Comparison of ENCODE assay signal across 8 mouse cellular contexts in genomic region chr2:127481841-127482532, GRCm38 (mm10). TPM values are rescaled to one million over a fixed set of nuclear protein-coding genes. Genes with fewer than 3 reads are reported as not detected.
DNase-seq lines count a peak whose midpoint lies in the region; ATAC-seq and TF ChIP-seq lines count a peak whose summit lies in the region.

No protein-coding gene starts in this region.

- peak overlapping the region; percentile 59 for H3K4me2 ChIP-seq in forebrain, embryonic 16.5 days (ENCODE audit: low read length)

- WGBS in forebrain, embryonic 16.5 days: 0% methylated on average over 58 of the region's 59 CpGs
- WGBS in limb, embryonic 10.5 days: under 1% methylated on average over 59 of the region's 59 CpGs

- no peak overlapping the region for H3K27ac ChIP-seq in testis, adult 2 months (ENCODE audit: control insufficient read depth, insufficient read depth, low read depth, low read length)
- H3K27ac ChIP-seq in forebrain, embryonic 16.5 days (ENCODE audit: low read length): no peak overlapping the region
- peak overlapping the region; percentile 75 for H3K27ac ChIP-seq in limb, embryonic 10.5 days

- peak overlapping the region; percentile 66 for H3K4me3 ChIP-seq in testis, adult 2 months (ENCODE audit: control insufficient read depth, low read depth, low read length)
- peak overlapping the region; percentile 39 for H3K4me3 ChIP-seq in forebrain, embryonic 16.5 days (replicated peaks; ENCODE audit: low read length)
- H3K4me3 ChIP-seq in limb, embryonic 10.5 days: peak overlapping the region; percentile 63

- no peaks in the 10 kb centered on the region for H3K9me3 ChIP-seq in forebrain, embryonic 16.5 days (ENCODE audit: control insufficient read depth, low read length)
- no peaks in the 10 kb centered on the region for H3K9me3 ChIP-seq in limb, embryonic 10.5 days (replicated peaks)

- ATAC-seq in forebrain, embryonic 16.5 days: peak; percentile 4
- ATAC-seq in activated CD4-positive, CD25-positive, alpha-beta regulatory T cell, adult 4 months: no peak

- no peak for TF ChIP-seq POLR2A in testis, adult 2 months (IDR thresholded peaks at IDR 0.05; ENCODE audit: control insufficient read depth, low read depth, low read length)

- no peaks in the 10 kb centered on the region for H3K36me3 ChIP-seq in testis, adult 2 months (ENCODE audit: control insufficient read depth, insufficient read depth, low read length)
- no peaks in the 10 kb centered on the region for H3K36me3 ChIP-seq in forebrain, embryonic 16.5 days (ENCODE audit: control insufficient read depth, insufficient read depth)
- no peaks in the 10 kb centered on the region for H3K36me3 ChIP-seq in limb, embryonic 10.5 days

- H3K27me3 ChIP-seq in testis, adult 2 months (ENCODE audit: control insufficient read depth, insufficient read depth, low read length): no peaks in the 10 kb centered on the region
- peaks cover 53% of the 10 kb centered on the region for H3K27me3 ChIP-seq in forebrain, embryonic 16.5 days (replicated peaks; ENCODE audit: control insufficient read depth, insufficient read depth, low read length)
- peaks cover 85% of the 10 kb centered on the region for H3K27me3 ChIP-seq in limb, embryonic 10.5 days (ENCODE audit: low read depth, poor library complexity, severe bottlenecking)

- peak overlapping the region; percentile 32; the same call in 1 of the 2 replicates for H3K9ac ChIP-seq in forebrain, embryonic 16.5 days (replicated peaks; ENCODE audit: low read depth, low read length)

- no peak for DNase-seq in testis, postnatal 14 days (ENCODE audit: low spot score)
- peak; percentile 60 for DNase-seq in limb, embryonic 10.5 days (ENCODE audit: low spot score)
- DNase-seq in neural tube, embryonic 10.5 days (ENCODE audit: extremely low spot score, low spot score): peak; percentile 52
- no peak for DNase-seq in cerebellum, postnatal 10 days
- no peak for DNase-seq in thymus, postnatal 10 days (ENCODE audit: low spot score in 2 of 2)

- TF ChIP-seq CTCF in testis, adult 2 months (IDR thresholded peaks at IDR 0.05; ENCODE audit: control insufficient read depth, insufficient read depth, insufficient replicate concordance, low read depth, low read length): no peak

- H3K4me1 ChIP-seq in testis, adult 2 months (ENCODE audit: control insufficient read depth, insufficient read depth, low read length): peaks cover 4% of the 10 kb centered on the region
- peaks cover 35% of the 10 kb centered on the region for H3K4me1 ChIP-seq in forebrain, embryonic 16.5 days (replicated peaks; ENCODE audit: control insufficient read depth, insufficient read depth, low read length)
- peaks cover 37% of the 10 kb centered on the region for H3K4me1 ChIP-seq in limb, embryonic 10.5 days

RNA-seq across cellular contexts. Expression of gene Fahd2a, which starts 37.6 kb away (rescaled TPM):
- 26.7 and 27.1 TPM in 2 replicates for polyA plus RNA-seq in testis, adult 2 months (2012; rRNA removed)
- polyA plus RNA-seq in forebrain, embryonic 16.5 days (2015; fragmentation: Nextera tagmentation; extraction: Ambion mirVana): 26.1 and 26.8 TPM in 2 replicates
- 15.6 and 21.1 TPM in 2 replicates for polyA plus RNA-seq in limb, embryonic 10.5 days (2016; fragmentation: Nextera tagmentation; extraction: Ambion mirVana)
- polyA plus RNA-seq in activated CD4-positive, CD25-positive, alpha-beta regulatory T cell, adult 4 months (2017; shearing (Covaris generic)): 10 to 100 TPM; 48.1 to 48.7 TPM

RNA-seq across cellular contexts. Expression of gene Kcnip3, which starts 39.9 kb away (rescaled TPM):
- 2.7 and 4.5 TPM in 2 replicates for polyA plus RNA-seq in testis, adult 2 months (2012; rRNA removed)
- 9.7 and 9.9 TPM in 2 replicates for polyA plus RNA-seq in forebrain, embryonic 16.5 days (2015; fragmentation: Nextera tagmentation; extraction: Ambion mirVana)
- 2.1 and 2.2 TPM in 2 replicates for polyA plus RNA-seq in limb, embryonic 10.5 days (2016; fragmentation: Nextera tagmentation; extraction: Ambion mirVana)
- polyA plus RNA-seq in activated CD4-positive, CD25-positive, alpha-beta regulatory T cell, adult 4 months (2017; shearing (Covaris generic)): under 1 TPM in 1 of 2 experiments, not detected in 1; 0.43 TPM

RNA-seq across cellular contexts. Expression of gene Gpat2, which starts 57.0 kb away (rescaled TPM):
- polyA plus RNA-seq in testis, adult 2 months (2012; rRNA removed): 53.2 and 63.0 TPM in 2 replicates
- polyA plus RNA-seq in forebrain, embryonic 16.5 days (2015; fragmentation: Nextera tagmentation; extraction: Ambion mirVana): 0.09 and 0.13 TPM in 2 replicates
- 0.10 TPM in 2 replicates for polyA plus RNA-seq in limb, embryonic 10.5 days (2016; fragmentation: Nextera tagmentation; extraction: Ambion mirVana)
- under 1 TPM in 1 of 2 experiments, not detected in 1; 0.33 TPM for polyA plus RNA-seq in activated CD4-positive, CD25-positive, alpha-beta regulatory T cell, adult 4 months (2017; shearing (Covaris generic))

RNA-seq across cellular contexts. Expression of gene Prom2, which starts 59.3 kb away (rescaled TPM):
- 0.09 and 20.7 TPM in 2 replicates for polyA plus RNA-seq in testis, adult 2 months (2012; rRNA removed)
- polyA plus RNA-seq in forebrain, embryonic 16.5 days (2015; fragmentation: Nextera tagmentation; extraction: Ambion mirVana): 0.05 TPM in 1 of 2 replicates, not detected in the other
- polyA plus RNA-seq in limb, embryonic 10.5 days (2016; fragmentation: Nextera tagmentation; extraction: Ambion mirVana): 2.3 and 2.6 TPM in 2 replicates
- not detected for polyA plus RNA-seq in activated CD4-positive, CD25-positive, alpha-beta regulatory T cell, adult 4 months (2017; shearing (Covaris generic))

Comparison
In these comparisons a context has a peak if more than half of its experiments do, and no peak if none do; other contexts are left out.
1. DNase-seq: peak in limb, embryonic 10.5 days (single experiment) and neural tube, embryonic 10.5 days (single experiment); none in testis, postnatal 14 days (single experiment), cerebellum, postnatal 10 days (0 of 2) and thymus, postnatal 10 days (0 of 2).
2. RNA of gene Gpat2, which starts 57.0 kb away (polyA plus RNA-seq): 53.2 to 63.0 TPM in testis, adult 2 months; 0.33 TPM in activated CD4-positive, CD25-positive, alpha-beta regulatory T cell, adult 4 months, 0.09 to 0.13 TPM in forebrain, embryonic 16.5 days and 0.10 TPM in limb, embryonic 10.5 days; every median in the first group is over 10 times any median in the second.
3. Peak in every context shown above with its lines, with median percentiles within 50 percentile points of each other: H3K4me3 ChIP-seq.